Mouse (Mus musculus) T-helper 2 cell (primary cell): ENCODE results near the gene Trpm3.

Experiments
- in situ Hi-C: fragments of 300-600 bp; cut with MboI, MseI; formaldehyde crosslinking; loops from one replicate; pipeline ENCODE4 v1.15.1; 2025; ENCODE audit warnings: high pct_unique_total_duplicates

The Trpm3 gene

GRCm38 (mm10) chr19:22303952-22304655 is 165.3 kb downstream of the Trpm3 start:
- in situ Hi-C loops: loop anchor here (10.0 kb wide), 2 partner anchors 529 to 729 kb away; partner anchors contain the start of gene Cemip2

- in situ Hi-C loops: loop anchor here (10.0 kb wide), 2 partner anchors 533 to 733 kb away; partner anchors contain the start of gene Cemip2
Measured at GRCm38 (mm10) chr19:22308081-22308480, 169.2 kb downstream of the Trpm3 start.

- in situ Hi-C loops: no loop called here
Measured at GRCm38 (mm10) chr19:22317306-22317705, 178.5 kb downstream of the Trpm3 start.

GRCm38 (mm10) chr19:22326813-22327212 is 188.0 kb downstream of the Trpm3 start:
- in situ Hi-C loops: no loop called here

GRCm38 (mm10) chr19:22327226-22327625 is 188.4 kb downstream of the Trpm3 start:
- in situ Hi-C loops: no loop called here

- in situ Hi-C loops: no loop called here
Measured at GRCm38 (mm10) chr19:22336278-22336677, 197.4 kb downstream of the Trpm3 start.

GRCm38 (mm10) chr19:22337468-22337867 is 198.6 kb downstream of the Trpm3 start:
- in situ Hi-C loops: no loop called here

GRCm38 (mm10) chr19:22338927-22339326 is 200.1 kb downstream of the Trpm3 start:
- in situ Hi-C loops: no loop called here

GRCm38 (mm10) chr19:22354037-22354541 is 215.2 kb downstream of the Trpm3 start:
- in situ Hi-C loops: no loop called here

GRCm38 (mm10) chr19:22386890-22387289 is 248.0 kb downstream of the Trpm3 start:
- in situ Hi-C loops: no loop called here

- in situ Hi-C loops: no loop called here
Measured at GRCm38 (mm10) chr19:22394700-22395099, 255.9 kb downstream of the Trpm3 start.

GRCm38 (mm10) chr19:22404049-22404448 is 265.2 kb downstream of the Trpm3 start:
- in situ Hi-C loops: no loop called here

GRCm38 (mm10) chr19:22418239-22418638 is 279.4 kb downstream of the Trpm3 start:
- in situ Hi-C loops: no loop called here

GRCm38 (mm10) chr19:22437207-22437606 is 298.4 kb downstream of the Trpm3 start:
- in situ Hi-C loops: no loop called here

- in situ Hi-C loops: no loop called here
Measured at GRCm38 (mm10) chr19:22447418-22448339, 308.8 kb downstream of the Trpm3 start.

- in situ Hi-C loops: no loop called here
Measured at GRCm38 (mm10) chr19:22448340-22449288, 309.8 kb downstream of the Trpm3 start.

- in situ Hi-C loops: no loop called here
Measured at GRCm38 (mm10) chr19:22451290-22451689, 312.4 kb downstream of the Trpm3 start.

- in situ Hi-C loops: no loop called here
Measured at GRCm38 (mm10) chr19:22456935-22457334, 318.1 kb downstream of the Trpm3 start.

- in situ Hi-C loops: no loop called here
Measured at GRCm38 (mm10) chr19:22462043-22462442, 323.2 kb downstream of the Trpm3 start.

- in situ Hi-C loops: no loop called here
Measured at GRCm38 (mm10) chr19:22463506-22463905, 324.7 kb downstream of the Trpm3 start.

- in situ Hi-C loops: no loop called here
Measured at GRCm38 (mm10) chr19:22469608-22470007, 330.8 kb downstream of the Trpm3 start.
